Mouse (Mus musculus): ENCODE data around the gene Agbl1. TPM values are rescaled to one million over a fixed set of nuclear protein-coding genes. Genes with fewer than 3 reads are reported as not detected.

Gene Agbl1
- not detected in 2 replicates for total RNA-seq (2012; rRNA removed)

- H3K9me3 ChIP-seq (ENCODE audit: control insufficient read depth, insufficient read depth, low read depth, low read length), result no peaks in the 10 kb centered on the region
- no peak within 1 kb of the TSS for H3K9ac ChIP-seq (ENCODE audit: insufficient read depth, low read depth, low read length, poor library complexity, severe bottlenecking)
- H3K27ac ChIP-seq (ENCODE audit: insufficient read depth, low read depth, low read length, poor library complexity, severe bottlenecking), result no peak within 1 kb of the TSS
- TF ChIP-seq ZNF384 (IDR thresholded peaks at IDR 0.05; ENCODE audit: low read depth, low read length) (no peak), ZC3H11A (IDR thresholded peaks at IDR 0.05; ENCODE audit: borderline replicate concordance, low read depth, low read length) (no peak), HCFC1 (IDR thresholded peaks at IDR 0.05; ENCODE audit: borderline replicate concordance, insufficient read depth, low read length) (no peak), MAFK (IDR thresholded peaks at IDR 0.05; ENCODE audit: insufficient read depth, low read depth, low read length) (no peak), CHD2 (IDR thresholded peaks at IDR 0.05; ENCODE audit: low read depth, low read length) (no peak)
- in situ Hi-C loops (cut with MboI; ENCODE audit: low sequenced_read_pairs in 2 of 2, unreplicated experiment in 2 of 2), result no loop called here
- no peaks in the 10 kb centered on the region for H3K36me3 ChIP-seq (ENCODE audit: control insufficient read depth, insufficient read depth, low read length, poor library complexity, severe bottlenecking)
- no peak within 1 kb of the TSS for H3K4me3 ChIP-seq (ENCODE audit: insufficient read depth in 1 of 2, low read depth in 1 of 2, low read length in 2 of 2, poor library complexity in 1 of 2, severe bottlenecking in 1 of 2)
- DNase-seq (ENCODE audit: low read depth, low spot score), result no peak
- H3K4me1 ChIP-seq (ENCODE audit: control insufficient read depth in 2 of 2, insufficient read depth in 2 of 2, low read length in 2 of 2, poor library complexity in 1 of 2), result no peaks in the 10 kb centered on the region
Measured at GRCm38 (mm10) chr7:76229311-76229937, at the start of gene Agbl1. TSS of gene Agbl1 (plus strand) at chr7:76229887.

- in situ Hi-C loops (cut with MboI; ENCODE audit: low sequenced_read_pairs in 2 of 2, unreplicated experiment in 2 of 2), result no loop called here
- DNase-seq (ENCODE audit: low read depth, low spot score), result no peak
- Histone ChIP-seq H3K9ac (ENCODE audit: insufficient read depth, low read depth, low read length, poor library complexity, severe bottlenecking) (no peak overlapping the region), H3K4me1 (ENCODE audit: control insufficient read depth in 2 of 2, insufficient read depth in 2 of 2, low read length in 2 of 2, poor library complexity in 1 of 2) (no peaks in the 10 kb centered on the region), H3K9me3 (ENCODE audit: control insufficient read depth, insufficient read depth, low read depth, low read length) (no peaks in the 10 kb centered on the region), H3K4me3 (ENCODE audit: insufficient read depth in 1 of 2, low read depth in 1 of 2, low read length in 2 of 2, poor library complexity in 1 of 2, severe bottlenecking in 1 of 2) (no peak overlapping the region), H3K27ac (ENCODE audit: insufficient read depth, low read depth, low read length, poor library complexity, severe bottlenecking) (no peak overlapping the region), H3K36me3 (ENCODE audit: control insufficient read depth, insufficient read depth, low read length, poor library complexity, severe bottlenecking) (no peaks in the 10 kb centered on the region)
- TF ChIP-seq ZC3H11A (IDR thresholded peaks at IDR 0.05; ENCODE audit: borderline replicate concordance, low read depth, low read length) (no peak), HCFC1 (IDR thresholded peaks at IDR 0.05; ENCODE audit: borderline replicate concordance, insufficient read depth, low read length) (no peak), CHD2 (IDR thresholded peaks at IDR 0.05; ENCODE audit: low read depth, low read length) (no peak), ZNF384 (IDR thresholded peaks at IDR 0.05; ENCODE audit: low read depth, low read length) (no peak), MAFK (IDR thresholded peaks at IDR 0.05; ENCODE audit: insufficient read depth, low read depth, low read length) (no peak)
Measured at GRCm38 (mm10) chr7:76185005-76185658, 44.6 kb upstream of the Agbl1 start.

- Histone ChIP-seq H3K9me3 (ENCODE audit: control insufficient read depth, insufficient read depth, low read depth, low read length) (no peaks in the 10 kb centered on the region), H3K36me3 (ENCODE audit: control insufficient read depth, insufficient read depth, low read length, poor library complexity, severe bottlenecking) (no peaks in the 10 kb centered on the region), H3K27ac (ENCODE audit: insufficient read depth, low read depth, low read length, poor library complexity, severe bottlenecking) (no peak overlapping the region), H3K4me3 (ENCODE audit: insufficient read depth in 1 of 2, low read depth in 1 of 2, low read length in 2 of 2, poor library complexity in 1 of 2, severe bottlenecking in 1 of 2) (no peak overlapping the region), H3K9ac (ENCODE audit: insufficient read depth, low read depth, low read length, poor library complexity, severe bottlenecking) (no peak overlapping the region), H3K4me1 (ENCODE audit: control insufficient read depth in 2 of 2, insufficient read depth in 2 of 2, low read length in 2 of 2, poor library complexity in 1 of 2) (no peaks in the 10 kb centered on the region)
- no peak for TF ChIP-seq ZNF384 (IDR thresholded peaks at IDR 0.05; ENCODE audit: low read depth, low read length)
- TF ChIP-seq CHD2 (IDR thresholded peaks at IDR 0.05; ENCODE audit: low read depth, low read length), result no peak
- no peak for TF ChIP-seq MAFK (IDR thresholded peaks at IDR 0.05; ENCODE audit: insufficient read depth, low read depth, low read length)
- TF ChIP-seq ZC3H11A (IDR thresholded peaks at IDR 0.05; ENCODE audit: borderline replicate concordance, low read depth, low read length), result no peak
- in situ Hi-C loops (cut with MboI; ENCODE audit: low sequenced_read_pairs in 2 of 2, unreplicated experiment in 2 of 2), result no loop called here
- DNase-seq (ENCODE audit: low read depth, low spot score), result no peak
Measured at GRCm38 (mm10) chr7:76185681-76186121, 44.0 kb upstream of the Agbl1 start.

- Histone ChIP-seq H3K36me3 (ENCODE audit: control insufficient read depth, insufficient read depth, low read length, poor library complexity, severe bottlenecking) (no peaks in the 10 kb centered on the region), H3K9ac (ENCODE audit: insufficient read depth, low read depth, low read length, poor library complexity, severe bottlenecking) (no peak overlapping the region), H3K4me3 (ENCODE audit: insufficient read depth in 1 of 2, low read depth in 1 of 2, low read length in 2 of 2, poor library complexity in 1 of 2, severe bottlenecking in 1 of 2) (no peak overlapping the region), H3K27ac (ENCODE audit: insufficient read depth, low read depth, low read length, poor library complexity, severe bottlenecking) (no peak overlapping the region), H3K9me3 (ENCODE audit: control insufficient read depth, insufficient read depth, low read depth, low read length) (no peaks in the 10 kb centered on the region), H3K4me1 (ENCODE audit: control insufficient read depth in 2 of 2, insufficient read depth in 2 of 2, low read length in 2 of 2, poor library complexity in 1 of 2) (no peaks in the 10 kb centered on the region)
- no peak for TF ChIP-seq MAFK (IDR thresholded peaks at IDR 0.05; ENCODE audit: insufficient read depth, low read depth, low read length)
- no peak for TF ChIP-seq CHD2 (IDR thresholded peaks at IDR 0.05; ENCODE audit: low read depth, low read length)
- DNase-seq (ENCODE audit: low read depth, low spot score), result no peak
- in situ Hi-C loops (cut with MboI; ENCODE audit: low sequenced_read_pairs in 2 of 2, unreplicated experiment in 2 of 2), result no loop called here
Measured at GRCm38 (mm10) chr7:76218546-76218945, 11.1 kb upstream of the Agbl1 start.

All from ES-E14 (cell line).